Mouse (Mus musculus): ENCODE data around the gene Isca2. TPM values are rescaled to one million over a fixed set of nuclear protein-coding genes. Genes with fewer than 3 reads are reported as not detected.

Gene Isca2
- polyA plus RNA-seq, 1 experiment from 2014 or later, result 123 TPM

DNA sequence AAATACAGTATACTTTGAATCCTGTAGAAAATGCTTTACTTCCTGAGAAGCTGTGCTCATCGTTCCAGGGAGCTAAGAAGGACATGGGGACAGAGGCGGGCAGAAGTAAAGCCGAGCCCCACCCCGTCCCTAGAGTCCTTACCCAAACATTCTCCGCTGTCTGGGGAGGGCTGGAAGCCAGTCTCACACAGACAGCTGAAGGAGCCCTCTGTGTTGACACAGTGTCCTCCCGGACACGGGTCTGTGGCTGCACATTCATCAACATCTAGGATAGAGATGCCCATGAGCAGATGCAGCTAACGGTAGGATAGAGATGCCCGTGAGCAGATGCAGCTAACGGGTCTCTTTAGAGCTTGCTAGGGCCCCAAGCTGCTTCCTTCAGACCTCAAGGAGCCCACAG lies 17.8 kb downstream of the Isca2 start:
- 28% methylated on average over 10 of the region's 10 CpGs for WGBS
- ATAC-seq (ENCODE audit: insufficient read depth, low FRiP score), result no peak
- no peak overlapping the region for H3K9ac ChIP-seq (ENCODE audit: low read length)

DNA sequence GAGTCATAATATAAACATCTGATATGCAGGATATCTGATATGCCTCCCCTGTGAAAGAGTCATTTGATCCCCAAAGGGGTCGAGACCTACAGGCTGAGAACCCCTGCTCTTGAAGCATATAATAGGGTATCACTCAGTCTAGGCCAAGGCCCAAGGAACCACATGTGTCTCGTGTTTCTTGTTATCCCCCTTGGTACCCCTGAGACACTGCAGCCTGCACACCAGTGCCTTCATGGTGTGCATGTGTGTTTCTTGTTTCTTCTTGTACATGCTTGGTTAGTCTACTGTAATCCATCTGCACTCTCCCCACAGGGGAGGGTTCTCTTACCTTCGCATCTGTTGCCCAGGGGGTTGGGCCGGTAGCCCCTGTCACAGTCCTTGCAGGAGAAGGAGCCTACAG lies 19.6 kb downstream of the Isca2 start:
- no peak for ATAC-seq (ENCODE audit: insufficient read depth, low FRiP score)
- H3K4me2 ChIP-seq (ENCODE audit: low read depth, low read length), result no peak overlapping the region
- WGBS, result 71% methylated on average over 4 of the region's 4 CpGs
- no peak overlapping the region for H3K27ac ChIP-seq (ENCODE audit: low read length)
- H3K4me1 ChIP-seq (ENCODE audit: control insufficient read depth, insufficient read depth, low read length), result peaks cover 6% of the 10 kb centered on the region; the same call in 1 of the 2 replicates
- no peaks in the 10 kb centered on the region for H3K36me3 ChIP-seq (ENCODE audit: control insufficient read depth, insufficient read depth, low read length)
- H3K4me3 ChIP-seq (replicated peaks; ENCODE audit: low read length), result no peak overlapping the region
- H3K27me3 ChIP-seq (ENCODE audit: control insufficient read depth, insufficient read depth, low read length), result no peaks in the 10 kb centered on the region; the same call in 1 of the 2 replicates
- H3K9ac ChIP-seq (ENCODE audit: low read length), result no peak overlapping the region; the same call in 1 of the 2 replicates
- H3K9me3 ChIP-seq (replicated peaks; ENCODE audit: control insufficient read depth, low read length), result no peaks in the 10 kb centered on the region

More for the DNA sequence above, 17.8 kb downstream of the Isca2 start:
- H3K36me3 ChIP-seq (ENCODE audit: control insufficient read depth, insufficient read depth, low read length), result no peaks in the 10 kb centered on the region
- no peaks in the 10 kb centered on the region; the same call in 1 of the 2 replicates for H3K27me3 ChIP-seq (ENCODE audit: control insufficient read depth, insufficient read depth, low read length)
- no peak overlapping the region for H3K4me2 ChIP-seq (ENCODE audit: low read depth, low read length)
- H3K9me3 ChIP-seq (replicated peaks; ENCODE audit: control insufficient read depth, low read length), result no peaks in the 10 kb centered on the region
- no peak overlapping the region for H3K27ac ChIP-seq (ENCODE audit: low read length)
- peaks cover 6% of the 10 kb centered on the region; the same call in 1 of the 2 replicates for H3K4me1 ChIP-seq (ENCODE audit: control insufficient read depth, insufficient read depth, low read length)
- H3K4me3 ChIP-seq (replicated peaks; ENCODE audit: low read length), result no peak overlapping the region

DNA sequence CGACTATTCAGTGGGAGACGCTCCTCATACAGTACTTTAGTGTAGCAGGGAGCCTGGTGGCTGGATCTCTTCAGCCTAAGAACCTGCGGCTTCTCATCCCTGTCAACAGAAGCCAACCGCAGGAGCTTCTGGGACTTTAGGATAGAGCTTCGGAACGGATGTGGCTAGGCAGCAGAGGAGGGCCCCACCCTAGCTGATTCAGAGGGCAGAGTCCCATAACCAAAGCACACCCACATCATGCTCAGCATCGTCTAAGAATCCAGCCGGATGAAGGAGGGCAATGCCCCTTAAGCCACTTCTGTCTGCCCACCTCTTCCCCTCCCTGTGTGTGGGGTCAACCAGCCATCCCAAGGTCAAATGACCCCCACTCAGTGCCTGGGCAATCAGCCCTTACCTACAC lies 21.6 kb downstream of the Isca2 start:
- H3K9ac ChIP-seq (ENCODE audit: low read length), result no peak overlapping the region
- no peaks in the 10 kb centered on the region for H3K36me3 ChIP-seq (ENCODE audit: control insufficient read depth, insufficient read depth, low read length)
- H3K4me1 ChIP-seq (ENCODE audit: control insufficient read depth, insufficient read depth, low read length), result peaks cover 6% of the 10 kb centered on the region; the same call in 1 of the 2 replicates
- ATAC-seq (ENCODE audit: insufficient read depth, low FRiP score), result no peak
- H3K4me2 ChIP-seq (ENCODE audit: low read depth, low read length), result no peak overlapping the region
- 83% methylated on average over 8 of the region's 8 CpGs for WGBS
- H3K27ac ChIP-seq (ENCODE audit: low read length), result no peak overlapping the region
- H3K9me3 ChIP-seq (replicated peaks; ENCODE audit: control insufficient read depth, low read length), result no peaks in the 10 kb centered on the region
- H3K4me3 ChIP-seq (replicated peaks; ENCODE audit: low read length), result no peak overlapping the region
- no peaks in the 10 kb centered on the region; the same call in 1 of the 2 replicates for H3K27me3 ChIP-seq (ENCODE audit: control insufficient read depth, insufficient read depth, low read length)

DNA sequence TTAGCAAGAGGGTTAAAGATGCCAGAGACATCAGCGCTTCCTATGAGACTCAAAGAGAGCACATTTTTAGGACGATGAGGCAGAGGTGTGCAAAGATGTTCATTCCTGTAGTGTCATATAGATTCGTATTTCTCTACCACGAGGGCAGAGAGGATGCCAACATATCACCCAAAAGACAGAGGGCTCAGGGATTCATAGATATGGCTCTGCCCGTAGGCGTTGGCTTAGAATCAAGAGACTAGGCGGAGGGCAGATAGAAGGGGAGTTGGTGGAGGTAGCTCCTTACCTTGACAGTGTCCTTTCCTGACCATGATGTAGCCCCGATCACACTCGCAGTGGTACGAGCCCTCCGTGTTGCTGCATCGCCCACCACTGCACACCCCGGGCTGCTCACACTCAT lies 26.0 kb downstream of the Isca2 start:
- 93% methylated on average over 13 of the region's 13 CpGs for WGBS
- ATAC-seq (ENCODE audit: insufficient read depth, low FRiP score), result no peak
- no peak overlapping the region for H3K4me2 ChIP-seq (ENCODE audit: low read depth, low read length)
- no peak overlapping the region for H3K27ac ChIP-seq (ENCODE audit: low read length)
- no peak overlapping the region for H3K9ac ChIP-seq (ENCODE audit: low read length)
- no peaks in the 10 kb centered on the region for H3K27me3 ChIP-seq (ENCODE audit: control insufficient read depth, insufficient read depth, low read length)
- no peak overlapping the region for H3K4me3 ChIP-seq (replicated peaks; ENCODE audit: low read length)
- H3K36me3 ChIP-seq (ENCODE audit: control insufficient read depth, insufficient read depth, low read length), result no peaks in the 10 kb centered on the region
- no peaks in the 10 kb centered on the region for H3K9me3 ChIP-seq (replicated peaks; ENCODE audit: control insufficient read depth, low read length)
- no peaks in the 10 kb centered on the region for H3K4me1 ChIP-seq (ENCODE audit: control insufficient read depth, insufficient read depth, low read length)

DNA sequence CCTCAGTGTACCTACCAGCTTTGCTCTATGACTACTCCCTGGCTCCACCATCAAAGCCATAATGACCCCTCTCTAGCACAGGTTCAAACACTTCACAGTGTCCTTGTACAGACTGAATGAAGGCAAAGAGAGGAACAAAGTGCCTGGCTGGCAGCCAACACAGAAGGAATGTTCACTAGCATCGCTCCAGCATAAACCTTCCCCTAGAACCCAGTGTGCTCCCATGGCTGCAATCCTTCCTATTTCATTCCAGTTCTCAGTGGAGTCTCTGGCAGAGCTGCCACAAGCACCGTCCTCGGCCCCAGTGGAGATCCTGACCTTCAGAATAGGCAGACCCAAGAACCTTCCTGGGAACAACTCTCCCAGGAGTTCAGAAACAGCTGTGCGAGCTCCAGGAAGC lies 27.4 kb downstream of the Isca2 start:
- 0 out of 2 replicates have a peak overlapping the region, but pooled peaks have one; percentile 31 for H3K9ac ChIP-seq (ENCODE audit: low read length)
- no peaks in the 10 kb centered on the region for H3K4me1 ChIP-seq (ENCODE audit: control insufficient read depth, insufficient read depth, low read length)
- no peak overlapping the region for H3K4me3 ChIP-seq (replicated peaks; ENCODE audit: low read length)
- no peaks in the 10 kb centered on the region for H3K36me3 ChIP-seq (ENCODE audit: control insufficient read depth, insufficient read depth, low read length)
- no peak overlapping the region for H3K4me2 ChIP-seq (ENCODE audit: low read depth, low read length)
- no peak for ATAC-seq (ENCODE audit: insufficient read depth, low FRiP score)
- 42% methylated on average over 4 of the region's 4 CpGs for WGBS
- H3K9me3 ChIP-seq (replicated peaks; ENCODE audit: control insufficient read depth, low read length), result no peaks in the 10 kb centered on the region
- no peak overlapping the region for H3K27ac ChIP-seq (ENCODE audit: low read length)
- H3K27me3 ChIP-seq (ENCODE audit: control insufficient read depth, insufficient read depth, low read length), result no peaks in the 10 kb centered on the region

DNA sequence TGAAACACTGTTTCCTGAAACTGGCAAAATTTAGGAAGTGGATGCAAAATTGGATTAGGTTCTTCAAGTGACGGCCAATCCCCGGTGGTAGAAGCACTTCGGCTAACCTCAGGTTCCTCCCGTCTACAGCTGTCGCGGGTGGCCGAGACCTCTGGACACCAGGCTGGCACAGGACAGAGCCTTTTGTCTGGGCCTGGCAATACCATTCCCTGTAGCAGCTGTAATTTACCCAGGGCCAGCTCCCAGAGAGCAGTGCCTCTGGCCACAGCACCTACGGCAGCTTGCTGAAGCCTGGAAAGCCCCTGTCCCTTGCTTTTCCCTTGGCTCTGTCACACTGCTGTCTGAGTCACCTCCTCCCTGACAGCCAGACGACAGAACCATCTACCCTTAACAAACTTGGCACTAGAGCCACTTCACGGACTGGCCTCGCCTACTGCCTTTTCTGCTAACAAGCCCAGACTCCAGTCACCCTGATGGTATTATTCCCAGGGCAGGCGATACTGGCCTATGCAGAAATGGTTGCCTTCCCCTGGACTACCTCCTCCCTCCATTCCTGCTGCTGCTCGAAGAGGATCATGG lies 28.6 kb downstream of the Isca2 start:
- ATAC-seq (ENCODE audit: insufficient read depth, low FRiP score), result no peak
- WGBS, result 86% methylated on average over 13 of the region's 13 CpGs
- no peak overlapping the region for H3K9ac ChIP-seq (ENCODE audit: low read length)
- H3K4me2 ChIP-seq (ENCODE audit: low read depth, low read length), result no peak overlapping the region
- H3K27me3 ChIP-seq (ENCODE audit: control insufficient read depth, insufficient read depth, low read length), result no peaks in the 10 kb centered on the region
- H3K4me3 ChIP-seq (replicated peaks; ENCODE audit: low read length), result no peak overlapping the region
- H3K27ac ChIP-seq (ENCODE audit: low read length), result no peak overlapping the region
- no peaks in the 10 kb centered on the region for H3K9me3 ChIP-seq (replicated peaks; ENCODE audit: control insufficient read depth, low read length)
- H3K36me3 ChIP-seq (ENCODE audit: control insufficient read depth, insufficient read depth, low read length), result no peaks in the 10 kb centered on the region
- no peaks in the 10 kb centered on the region for H3K4me1 ChIP-seq (ENCODE audit: control insufficient read depth, insufficient read depth, low read length)

DNA sequence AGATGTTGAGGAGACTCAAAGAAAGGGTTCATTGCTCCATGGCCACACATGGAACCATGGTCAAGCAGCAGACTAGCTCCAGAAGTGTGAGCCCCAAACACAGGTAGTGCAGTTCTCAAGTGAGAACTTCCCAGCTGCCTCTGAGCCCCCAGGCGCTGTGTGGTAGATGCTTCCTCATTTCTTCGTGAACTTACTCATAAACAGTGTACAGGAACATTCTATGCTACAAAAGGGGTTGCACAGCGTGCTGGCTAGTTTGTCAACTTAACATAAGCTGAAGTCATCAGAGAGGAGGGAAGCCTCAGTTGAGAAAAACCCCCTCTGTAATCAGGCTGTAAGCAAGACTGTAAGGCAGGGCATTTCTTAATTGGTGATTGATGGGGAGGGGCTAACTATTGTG lies 29.6 kb downstream of the Isca2 start:
- no peak overlapping the region for H3K4me2 ChIP-seq (ENCODE audit: low read depth, low read length)
- no peak overlapping the region for H3K27ac ChIP-seq (ENCODE audit: low read length)
- H3K4me3 ChIP-seq (replicated peaks; ENCODE audit: low read length), result no peak overlapping the region
- H3K4me1 ChIP-seq (ENCODE audit: control insufficient read depth, insufficient read depth, low read length), result no peaks in the 10 kb centered on the region
- H3K36me3 ChIP-seq (ENCODE audit: control insufficient read depth, insufficient read depth, low read length), result no peaks in the 10 kb centered on the region
- no peak for ATAC-seq (ENCODE audit: insufficient read depth, low FRiP score)
- WGBS, result 79% methylated on average over 3 of the region's 3 CpGs
- H3K27me3 ChIP-seq (ENCODE audit: control insufficient read depth, insufficient read depth, low read length), result no peaks in the 10 kb centered on the region
- no peaks in the 10 kb centered on the region for H3K9me3 ChIP-seq (replicated peaks; ENCODE audit: control insufficient read depth, low read length)
- no peak overlapping the region for H3K9ac ChIP-seq (ENCODE audit: low read length)

DNA sequence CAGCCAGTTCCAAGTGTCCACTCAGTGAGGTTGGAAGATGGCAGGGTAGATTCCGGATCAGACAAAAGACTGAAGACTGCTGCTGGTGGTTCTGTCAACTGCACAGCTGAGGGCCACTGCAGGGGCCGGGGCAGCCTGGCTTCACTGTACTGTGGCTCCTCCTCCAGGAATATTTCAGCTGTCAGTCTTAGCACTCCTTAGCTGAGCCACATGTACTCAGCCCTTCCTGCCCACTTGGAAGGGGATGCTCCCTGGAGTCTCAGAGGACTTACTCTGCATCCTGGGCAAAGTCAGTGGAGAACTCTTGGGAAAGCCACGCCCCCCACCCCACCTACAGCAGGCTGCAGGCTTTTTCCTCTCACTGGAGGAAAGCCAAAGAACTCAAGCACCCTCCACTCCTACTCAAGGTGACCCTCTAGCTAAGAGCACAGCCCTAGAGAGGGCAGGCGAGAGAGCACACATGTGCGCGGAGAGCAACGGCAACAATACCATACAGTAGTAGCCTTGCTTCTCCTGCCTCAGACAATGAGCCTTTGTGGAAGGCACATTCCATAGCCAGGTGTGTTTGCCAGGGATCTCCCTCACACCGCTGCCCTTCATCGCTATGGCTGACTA lies 32.3 kb downstream of the Isca2 start:
- peak; percentile 89 for ATAC-seq (ENCODE audit: insufficient read depth, low FRiP score)
- H3K4me3 ChIP-seq (replicated peaks; ENCODE audit: low read length), result no peak overlapping the region
- H3K36me3 ChIP-seq (ENCODE audit: control insufficient read depth, insufficient read depth, low read length), result no peaks in the 10 kb centered on the region
- WGBS, result 58% methylated on average over 9 of the region's 9 CpGs
- H3K9me3 ChIP-seq (replicated peaks; ENCODE audit: control insufficient read depth, low read length), result no peaks in the 10 kb centered on the region
- H3K27me3 ChIP-seq (ENCODE audit: control insufficient read depth, insufficient read depth, low read length), result no peaks in the 10 kb centered on the region
- peak overlapping the region; percentile 28 for H3K27ac ChIP-seq (ENCODE audit: low read length)
- H3K4me1 ChIP-seq (ENCODE audit: control insufficient read depth, insufficient read depth, low read length), result no peaks in the 10 kb centered on the region
- H3K9ac ChIP-seq (ENCODE audit: low read length), result no peak overlapping the region
- no peak overlapping the region for H3K4me2 ChIP-seq (ENCODE audit: low read depth, low read length)

DNA sequence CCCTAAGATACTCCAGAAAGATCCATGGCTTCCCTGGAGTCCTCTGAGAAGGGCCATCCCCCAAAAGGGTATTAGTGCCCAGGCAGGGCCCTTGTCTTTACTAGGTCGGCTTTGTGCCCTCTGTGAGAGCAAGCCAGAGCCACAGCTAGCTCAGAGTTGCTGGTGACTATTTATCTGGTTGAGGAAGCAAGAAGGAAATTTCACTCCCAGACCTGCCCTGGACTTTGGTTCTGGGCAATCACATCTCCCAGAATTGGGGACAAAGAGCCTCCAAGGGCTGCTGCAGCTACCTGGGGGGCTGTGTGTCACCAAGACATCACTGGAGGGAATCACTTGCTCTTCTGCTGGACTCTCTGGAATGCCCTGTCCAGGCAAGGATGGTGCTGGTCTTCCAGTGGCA lies 33.0 kb downstream of the Isca2 start:
- no peak overlapping the region for H3K9ac ChIP-seq (ENCODE audit: low read length)
- H3K9me3 ChIP-seq (replicated peaks; ENCODE audit: control insufficient read depth, low read length), result no peaks in the 10 kb centered on the region
- no peak for ATAC-seq (ENCODE audit: insufficient read depth, low FRiP score)
- H3K36me3 ChIP-seq (ENCODE audit: control insufficient read depth, insufficient read depth, low read length), result no peaks in the 10 kb centered on the region
- peak overlapping the region; percentile 28; the same call in 1 of the 2 replicates for H3K27ac ChIP-seq (ENCODE audit: low read length)
- H3K27me3 ChIP-seq (ENCODE audit: control insufficient read depth, insufficient read depth, low read length), result no peaks in the 10 kb centered on the region
- H3K4me3 ChIP-seq (replicated peaks; ENCODE audit: low read length), result no peak overlapping the region
- no peaks in the 10 kb centered on the region for H3K4me1 ChIP-seq (ENCODE audit: control insufficient read depth, insufficient read depth, low read length)
- no peak overlapping the region for H3K4me2 ChIP-seq (ENCODE audit: low read depth, low read length)
- WGBS, result 44% methylated on average over 1 of the region's 1 CpGs
